Mouse (Mus musculus): ENCODE results near the gene Olfr1310.
A peak's percentile ranks its signal among the peaks of the same experiment; 100 is the strongest.

Olfr1310 gene

DNA sequence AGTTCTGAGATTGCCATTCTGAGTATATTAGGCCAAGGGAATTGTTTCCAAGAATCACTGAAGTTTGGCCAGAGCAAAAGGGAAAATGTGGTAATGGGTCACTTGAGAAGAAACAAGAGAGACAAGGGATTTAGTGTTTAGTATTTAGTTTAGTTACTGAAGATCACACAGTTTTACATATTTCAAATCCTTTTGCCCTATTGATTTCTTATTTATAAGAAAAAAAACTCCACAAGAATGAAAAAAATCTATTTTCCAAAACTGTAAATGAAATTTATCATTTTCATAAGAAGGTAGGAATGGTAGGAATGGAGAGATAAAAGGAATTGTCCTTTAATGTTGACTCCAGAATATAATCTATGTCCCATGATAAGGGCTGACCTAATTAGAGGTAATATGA, at the start of gene Olfr1310:
Gene Olfr1310, minus strand, starts transcription at position 101 of the 400 bp plus-strand sequence.
- DNase-seq, result no peak

DNA sequence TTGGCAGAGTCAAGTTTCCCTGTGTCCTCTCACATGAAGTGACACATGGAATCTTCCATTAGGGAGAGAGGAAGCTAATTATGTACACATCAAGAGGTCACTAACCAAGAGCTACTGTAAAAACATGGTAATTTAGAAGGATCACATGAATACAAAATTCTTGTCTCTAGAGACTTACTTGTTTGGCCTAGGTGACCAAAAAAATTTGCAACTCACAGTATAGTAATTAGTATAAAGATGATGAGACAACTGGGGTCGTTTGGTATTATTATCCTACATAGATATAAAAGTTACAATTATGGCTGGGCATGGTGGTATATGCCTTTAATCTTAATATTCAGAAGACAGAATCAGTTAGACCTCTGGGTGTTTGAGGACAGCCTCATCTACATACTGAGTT, 37.6 kb upstream of the Olfr1310 start, which contains the start of gene Olfr1312:
Gene Olfr1312, minus strand, starts transcription at position 101 of the 400 bp plus-strand sequence.
- DNase-seq, result no peak

DNA sequence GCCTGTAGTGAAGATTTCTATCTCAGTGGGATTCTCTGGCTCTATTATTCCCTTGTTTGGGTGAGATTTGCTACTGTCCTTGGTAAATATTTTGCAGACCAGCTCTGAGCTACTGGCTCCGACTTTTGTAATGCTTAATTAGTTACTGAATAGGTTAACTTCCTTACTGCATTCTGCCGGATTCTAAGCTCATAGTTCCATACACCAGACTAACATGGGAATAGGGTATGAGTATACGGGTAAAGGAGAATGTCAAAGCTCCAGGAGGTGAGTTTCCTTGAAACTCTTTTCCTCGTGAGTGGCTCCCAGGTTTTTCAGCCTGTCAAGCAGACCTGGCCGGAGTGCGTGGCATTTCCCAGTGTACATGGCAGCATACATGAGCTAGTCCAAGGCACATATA, 14.5 kb upstream of the Olfr1310 start:
- DNase-seq, result peak in 1 of 2 experiments; percentile 17

DNA sequence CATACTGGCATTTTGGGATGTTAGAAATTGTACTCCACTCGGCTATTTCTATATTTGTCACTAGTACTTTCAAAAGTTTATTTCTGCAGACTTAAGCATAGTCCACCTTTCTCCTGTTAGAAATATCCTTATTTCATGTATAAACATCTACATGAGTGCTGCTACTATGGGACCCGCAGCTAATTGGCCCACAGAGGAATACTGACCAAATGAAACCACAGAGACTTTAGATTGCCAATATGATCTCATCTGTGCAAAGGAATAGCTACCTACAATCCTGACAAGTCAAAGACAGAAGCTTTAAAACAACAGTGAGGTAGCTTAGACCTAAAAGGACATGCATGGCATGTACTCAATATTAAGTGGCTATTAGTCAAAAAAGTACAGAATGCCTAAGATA, 11.8 kb upstream of the Olfr1310 start, which contains the start of gene Olfr1311:
Gene Olfr1311, minus strand, starts transcription at position 101 of the 400 bp plus-strand sequence.
- no peak for DNase-seq

DNA sequence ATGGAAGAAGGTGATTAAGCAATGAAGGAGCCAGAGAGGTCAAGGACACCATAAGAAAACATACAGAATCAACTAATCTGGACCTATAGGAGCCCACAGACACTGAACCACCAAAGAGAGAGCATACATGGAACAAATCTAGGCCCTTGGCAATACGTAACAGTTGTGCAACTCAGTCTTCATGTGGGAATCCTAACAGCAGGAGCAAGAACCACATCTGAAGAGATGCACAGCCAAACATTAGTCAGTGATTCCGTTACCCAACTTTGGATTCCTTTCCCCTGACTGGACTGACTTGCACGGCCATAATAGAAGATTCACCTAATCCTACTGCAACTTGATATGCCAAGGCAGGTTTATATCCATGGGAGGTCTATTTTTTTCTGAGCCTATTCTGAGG, 2.4 kb upstream of the Olfr1310 start:
- no peak for DNase-seq

DNA sequence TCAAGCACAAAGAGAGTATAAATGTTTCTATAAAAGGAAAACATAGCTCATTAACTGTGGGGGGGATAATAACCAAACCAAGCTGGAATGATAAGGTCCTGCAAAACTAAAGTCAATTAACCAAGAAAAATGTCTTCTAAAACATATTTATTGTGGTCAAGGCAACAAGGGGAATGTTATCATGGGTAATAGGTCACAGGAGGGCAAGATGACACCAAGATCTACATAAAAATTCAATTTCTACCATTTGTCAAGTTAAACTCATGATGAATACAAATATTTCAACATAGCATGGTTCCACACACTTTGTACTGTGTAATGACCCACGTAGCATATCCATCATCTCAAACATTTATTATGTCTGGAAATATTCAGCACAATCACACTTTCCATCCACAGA, 22.3 kb downstream of the Olfr1310 start, which contains the start of gene Olfr1309:
Gene Olfr1309, minus strand, starts transcription at position 101 of the 400 bp plus-strand sequence.
- no peak for DNase-seq

DNA sequence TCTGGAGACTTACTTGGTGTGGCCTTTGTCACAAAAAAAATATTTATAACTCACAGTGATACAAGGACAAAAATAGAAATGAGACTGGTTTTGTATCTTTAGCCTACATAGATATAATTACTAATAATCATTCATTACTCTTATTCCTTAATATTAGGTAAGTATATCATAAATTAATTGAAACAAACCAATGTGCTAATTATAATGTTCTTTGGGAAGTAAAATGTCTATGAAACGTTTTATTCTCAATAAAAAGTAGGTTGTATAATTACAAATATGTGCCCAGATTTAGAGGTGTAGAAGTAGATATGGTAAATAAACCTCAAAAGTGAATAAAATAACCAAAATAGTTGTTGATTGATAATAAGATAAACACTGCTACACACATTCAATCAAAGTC, 47.7 kb downstream of the Olfr1310 start, which contains the start of gene Olfr1308:
Gene Olfr1308, minus strand, starts transcription at position 101 of the 400 bp plus-strand sequence.
- no peak for DNase-seq

Measured in kidney, adult 8-10 months (tissue).